Mouse (Mus musculus) limb, embryonic 13.5 days (tissue): ENCODE measurements around the gene Ppp1r16b. TPM values are rescaled to one million over a fixed set of nuclear protein-coding genes. Genes with fewer than 3 reads are reported as not detected.
"Not testable (repeated sequence)": the region's sequence is repeated elsewhere in the genome, so short reads cannot be mapped to it uniquely, and the experiment has no call there.

Experiments used
- ATAC-seq: fragments of 200-750 bp; cut with Nextera tagmentation; 2 replicates; pipeline ENCODE4 v1.8.0; 2017; ENCODE audit warnings: low read depth, moderate number of reproducible peaks, moderate TSS enrichment; ENCODE audit not compliant: low FRiP score
- H3K27ac ChIP-seq: fragments of 300-500 bp; sonication (generic); 2 replicates; pipeline ENCODE4 v1.5.1; 2015; ENCODE audit warnings: inconsistent platforms, mild to moderate bottlenecking, moderate library complexity
- H3K27me3 ChIP-seq: fragments of 300-500 bp; sonication (generic); 2 replicates; pipeline ENCODE4 v1.6.1; 2015; ENCODE audit warnings: mild to moderate bottlenecking, inconsistent platforms
- H3K36me3 ChIP-seq: fragments of 300-500 bp; sonication (generic); 2 replicates; pipeline ENCODE4 v1.6.1; 2015; ENCODE audit warnings: inconsistent platforms, mild to moderate bottlenecking, moderate library complexity
- H3K4me1 ChIP-seq: fragments of 300-500 bp; sonication (generic); 2 replicates; pipeline ENCODE4 v1.6.1; 2015; ENCODE audit warnings: inconsistent platforms
- H3K4me2 ChIP-seq: fragments of 300-500 bp; sonication (generic); replicated peaks from 2 replicates; pipeline ENCODE4 v1.6.1; 2015; ENCODE audit warnings: inconsistent platforms, mild to moderate bottlenecking, moderate library complexity
- H3K4me3 ChIP-seq: fragments of 300-500 bp; sonication (generic); 2 replicates; pipeline ENCODE4 v1.5.1; 2015; ENCODE audit warnings: moderate library complexity, mild to moderate bottlenecking, inconsistent platforms
- H3K9ac ChIP-seq: fragments of 300-500 bp; sonication (generic); 2 replicates; pipeline ENCODE4 v1.6.1; 2015; ENCODE audit warnings: mild to moderate bottlenecking, inconsistent platforms
- H3K9me3 ChIP-seq: fragments of 300-500 bp; sonication (generic); 2 replicates; pipeline ENCODE4 v1.6.1; 2016; ENCODE audit warnings: inconsistent platforms
- WGBS: fragments of 180-500 bp; shearing (Covaris S2); methylation state at CpG from one replicate; pipeline ENCODE4 v1.1.7; 2015; 5-methylcytosine and 5-hydroxymethylcytosine counted together
- polyA plus RNA-seq: library from polyadenylated mRNA; unstranded; fragments of >200 nt; fragmentation: Nextera tagmentation; extraction: Ambion mirVana; gene quantifications from 2 replicates; pipeline ENCODE4 v1.2.1, GENCODE M21; 2015

The Ppp1r16b gene
- polyA plus RNA-seq, 1 experiment from 2014 or later: 3.5 TPM

GRCm38 (mm10) chr2:158734500-158735152 is 69.4 kb downstream of the Ppp1r16b start:
- H3K27ac ChIP-seq: no peak overlapping the region
- no peak for ATAC-seq
- H3K9me3 ChIP-seq: no peaks in the 10 kb centered on the region
- no peak overlapping the region for H3K4me3 ChIP-seq
- no peaks in the 10 kb centered on the region for H3K36me3 ChIP-seq
- H3K27me3 ChIP-seq: no peaks in the 10 kb centered on the region
- no peaks in the 10 kb centered on the region for H3K4me1 ChIP-seq
- no peak overlapping the region for H3K4me2 ChIP-seq
- no peak overlapping the region for H3K9ac ChIP-seq
- WGBS: 80% methylated on average over 7 of the region's 7 CpGs

GRCm38 (mm10) chr2:158735340-158735739 is 70.1 kb downstream of the Ppp1r16b start:
- H3K4me3 ChIP-seq: no peak overlapping the region
- no peaks in the 10 kb centered on the region for H3K9me3 ChIP-seq
- no peak overlapping the region for H3K9ac ChIP-seq
- WGBS: 86% methylated on average over 8 of the region's 8 CpGs
- no peak overlapping the region for H3K27ac ChIP-seq
- no peak overlapping the region for H3K4me2 ChIP-seq
- H3K4me1 ChIP-seq: no peaks in the 10 kb centered on the region
- H3K27me3 ChIP-seq: no peaks in the 10 kb centered on the region
- no peak for ATAC-seq
- H3K36me3 ChIP-seq: no peaks in the 10 kb centered on the region

GRCm38 (mm10) chr2:158736247-158736646 is 71.0 kb downstream of the Ppp1r16b start:
- ATAC-seq, H3K36me3 ChIP-seq: not testable (repeated sequence)
- 82% methylated on average over 4 of the region's 4 CpGs for WGBS

GRCm38 (mm10) chr2:158738591-158738990 is 73.4 kb downstream of the Ppp1r16b start:
- peaks cover 4% of the 10 kb centered on the region; the same call in 1 of the 2 replicates for H3K9me3 ChIP-seq
- no peak overlapping the region for H3K9ac ChIP-seq
- H3K4me2 ChIP-seq: no peak overlapping the region
- H3K4me3 ChIP-seq: no peak overlapping the region
- H3K27ac ChIP-seq: no peak overlapping the region
- no peaks in the 10 kb centered on the region for H3K36me3 ChIP-seq
- H3K4me1 ChIP-seq: no peaks in the 10 kb centered on the region
- WGBS: 88% methylated on average over 11 of the region's 11 CpGs
- no peak for ATAC-seq
- H3K27me3 ChIP-seq: no peaks in the 10 kb centered on the region

More at GRCm38 (mm10) chr2:158736247-158736646, 71.0 kb downstream of the Ppp1r16b start:
- H3K9ac ChIP-seq, H3K4me1 ChIP-seq, H3K27ac ChIP-seq, H3K4me3 ChIP-seq, H3K9me3 ChIP-seq, H3K27me3 ChIP-seq, H3K4me2 ChIP-seq: not testable (repeated sequence)

- Histone ChIP-seq H3K9me3 (peaks cover 4% of the 10 kb centered on the region; the same call in 1 of the 2 replicates), H3K4me3 (no peak overlapping the region), H3K4me1 (no peaks in the 10 kb centered on the region), H3K27me3 (no peaks in the 10 kb centered on the region), H3K27ac (no peak overlapping the region), H3K36me3 (no peaks in the 10 kb centered on the region), H3K9ac (no peak overlapping the region), H3K4me2 (no peak overlapping the region)
- no peak for ATAC-seq
- WGBS: 70% methylated on average over 3 of the region's 3 CpGs
Observed at GRCm38 (mm10) chr2:158739113-158739512, 73.9 kb downstream of the Ppp1r16b start.

GRCm38 (mm10) chr2:158741011-158741501 is 75.9 kb downstream of the Ppp1r16b start:
- ATAC-seq: no peak
- WGBS: 72% methylated on average over 9 of the region's 9 CpGs

GRCm38 (mm10) chr2:158742431-158742830 is 77.2 kb downstream of the Ppp1r16b start:
- ATAC-seq: no peak
- WGBS: 73% methylated on average over 5 of the region's 5 CpGs
- Histone ChIP-seq H3K4me1 (peaks cover 11% of the 10 kb centered on the region), H3K36me3 (no peaks in the 10 kb centered on the region), H3K9ac (no peak overlapping the region), H3K27ac (no peak overlapping the region), H3K27me3 (no peaks in the 10 kb centered on the region), H3K4me2 (no peak overlapping the region), H3K9me3 (peaks cover 4% of the 10 kb centered on the region; the same call in 1 of the 2 replicates), H3K4me3 (no peak overlapping the region)

More at GRCm38 (mm10) chr2:158741011-158741501, 75.9 kb downstream of the Ppp1r16b start:
- Histone ChIP-seq H3K4me1 (peaks cover 5% of the 10 kb centered on the region), H3K9me3 (peaks cover 4% of the 10 kb centered on the region; the same call in 1 of the 2 replicates), H3K27ac (no peak overlapping the region), H3K4me2 (no peak overlapping the region), H3K36me3 (no peaks in the 10 kb centered on the region), H3K4me3 (no peak overlapping the region), H3K9ac (no peak overlapping the region), H3K27me3 (no peaks in the 10 kb centered on the region)

- H3K9me3 ChIP-seq: peaks cover 4% of the 10 kb centered on the region; the same call in 1 of the 2 replicates
- H3K4me1 ChIP-seq: peaks cover 11% of the 10 kb centered on the region
- no peak for ATAC-seq
- WGBS: 88% methylated on average over 11 of the region's 11 CpGs
- no peaks in the 10 kb centered on the region for H3K27me3 ChIP-seq
- H3K4me2 ChIP-seq: no peak overlapping the region
- no peak overlapping the region for H3K4me3 ChIP-seq
- H3K36me3 ChIP-seq: no peaks in the 10 kb centered on the region
- H3K27ac ChIP-seq: no peak overlapping the region
- no peak overlapping the region for H3K9ac ChIP-seq
Observed at GRCm38 (mm10) chr2:158743518-158744141, 78.4 kb downstream of the Ppp1r16b start.

- Histone ChIP-seq H3K4me2 (no peak overlapping the region), H3K36me3 (no peaks in the 10 kb centered on the region), H3K9me3 (peaks cover 4% of the 10 kb centered on the region; the same call in 1 of the 2 replicates), H3K27ac (no peak overlapping the region), H3K9ac (no peak overlapping the region), H3K4me1 (peaks cover 11% of the 10 kb centered on the region), H3K27me3 (no peaks in the 10 kb centered on the region), H3K4me3 (no peak overlapping the region)
- 17% methylated on average over 2 of the region's 2 CpGs for WGBS
- no peak for ATAC-seq
Observed at GRCm38 (mm10) chr2:158745049-158745482, 79.9 kb downstream of the Ppp1r16b start.

GRCm38 (mm10) chr2:158746164-158746563 is 81.0 kb downstream of the Ppp1r16b start:
- Histone ChIP-seq H3K4me1 (peaks cover 11% of the 10 kb centered on the region), H3K36me3 (no peaks in the 10 kb centered on the region), H3K9ac (no peak overlapping the region), H3K9me3 (peaks cover 4% of the 10 kb centered on the region; the same call in 1 of the 2 replicates), H3K27me3 (no peaks in the 10 kb centered on the region), H3K4me2 (peak overlapping the region; percentile 44), H3K4me3 (no peak overlapping the region), H3K27ac (no peak overlapping the region)
- no peak for ATAC-seq
- WGBS: 28% methylated on average over 11 of the region's 11 CpGs

GRCm38 (mm10) chr2:158749366-158749765 is 84.2 kb downstream of the Ppp1r16b start:
- peaks cover 11% of the 10 kb centered on the region for H3K4me1 ChIP-seq
- 92% methylated on average over 9 of the region's 9 CpGs for WGBS
- H3K9ac ChIP-seq: no peak overlapping the region
- no peaks in the 10 kb centered on the region for H3K36me3 ChIP-seq
- H3K27ac ChIP-seq: no peak overlapping the region
- no peaks in the 10 kb centered on the region for H3K9me3 ChIP-seq
- ATAC-seq: no peak
- no peak overlapping the region for H3K4me3 ChIP-seq
- no peaks in the 10 kb centered on the region for H3K27me3 ChIP-seq
- H3K4me2 ChIP-seq: no peak overlapping the region

GRCm38 (mm10) chr2:158760231-158760630 is 95.0 kb downstream of the Ppp1r16b start:
- H3K9ac ChIP-seq: no peak overlapping the region
- WGBS: 66% methylated on average over 2 of the region's 2 CpGs
- H3K4me1 ChIP-seq: no peaks in the 10 kb centered on the region
- ATAC-seq: no peak
- no peaks in the 10 kb centered on the region for H3K36me3 ChIP-seq
- no peaks in the 10 kb centered on the region for H3K27me3 ChIP-seq
- H3K9me3 ChIP-seq: no peaks in the 10 kb centered on the region
- H3K4me3 ChIP-seq: no peak overlapping the region
- no peak overlapping the region for H3K27ac ChIP-seq
- H3K4me2 ChIP-seq: no peak overlapping the region
